Mouse (Mus musculus) megakaryocyte, embryonic 14.5 days (primary cell): ENCODE measurements around the gene Pyroxd1. TPM values are rescaled to one million over a fixed set of nuclear protein-coding genes. Genes with fewer than 3 reads are reported as not detected.

Source experiments
- H3K27me3 ChIP-seq: replicated peaks from 2 replicates; pipeline ENCODE3; 2012; ENCODE audit warnings: inconsistent platforms
- H3K36me3 ChIP-seq: replicated peaks from 2 replicates; pipeline ENCODE3; 2012; ENCODE audit warnings: low read length, inconsistent platforms, mixed read lengths
- H3K4me1 ChIP-seq: 2 replicates; pipeline ENCODE4 v1.6.1; 2012; ENCODE audit warnings: inconsistent platforms
- H3K4me3 ChIP-seq: replicated peaks from 2 replicates; pipeline ENCODE3; 2012; ENCODE audit warnings: moderate library complexity, mild to moderate bottlenecking, inconsistent platforms
- H3K9me3 ChIP-seq: 2 replicates; pipeline ENCODE4 v1.6.1; 2012; ENCODE audit warnings: inconsistent platforms
- FLI1 ChIP-seq: IDR thresholded peaks from 2 replicates; pipeline ENCODE4 v1.6.1; 2012; ENCODE audit warnings: low read length, inconsistent platforms, mixed read lengths
- GATA1 ChIP-seq: IDR thresholded peaks from 3 replicates; pipeline ENCODE4 v1.6.1; 2012; ENCODE audit warnings: mixed read lengths, low read length, inconsistent platforms, borderline replicate concordance
- polyA plus RNA-seq: library from polyadenylated mRNA; stranded (reverse); fragments of >175 nt; gene quantifications from 2 replicates; pipeline ENCODE4 v1.2.3, GENCODE M21; 2012; ENCODE audit warnings: low replicate concordance; ENCODE audit not compliant: insufficient read depth

Pyroxd1 gene
- polyA plus RNA-seq, 1 experiment, result 0.97 TPM

DNA sequence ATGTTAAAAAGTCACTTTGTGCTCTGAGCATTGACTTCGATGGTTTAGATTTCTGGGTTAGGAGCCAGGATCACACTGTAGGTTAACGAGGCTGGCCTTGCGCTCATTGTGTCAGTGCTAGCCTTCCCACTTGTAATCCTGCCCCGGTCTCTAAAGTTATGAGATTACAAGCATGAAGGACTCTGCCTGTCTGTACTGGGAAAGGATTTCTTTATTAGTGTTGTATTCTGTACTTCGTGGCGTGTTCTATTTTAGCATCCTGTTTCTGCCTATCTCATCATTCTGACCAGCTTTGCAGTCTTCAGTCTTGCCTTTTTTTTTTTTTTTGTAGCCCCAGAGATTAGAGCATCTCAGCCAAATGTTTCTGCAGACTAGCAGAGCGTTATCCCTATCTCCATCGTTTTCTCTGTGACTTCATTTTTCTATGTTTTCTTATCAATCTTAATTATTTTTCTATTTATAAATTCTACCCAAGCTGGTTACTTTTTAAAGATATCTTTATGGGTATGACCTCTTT is 42.4 kb downstream of the Pyroxd1 start:
- Histone ChIP-seq H3K36me3 (peaks cover 35% of the 10 kb centered on the region), H3K27me3 (no peaks in the 10 kb centered on the region), H3K9me3 (no peaks in the 10 kb centered on the region), H3K4me3 (peak overlapping the region; percentile 99), H3K4me1 (peaks cover 41% of the 10 kb centered on the region)
- TF ChIP-seq FLI1, result no peak
- no peak for TF ChIP-seq GATA1

DNA sequence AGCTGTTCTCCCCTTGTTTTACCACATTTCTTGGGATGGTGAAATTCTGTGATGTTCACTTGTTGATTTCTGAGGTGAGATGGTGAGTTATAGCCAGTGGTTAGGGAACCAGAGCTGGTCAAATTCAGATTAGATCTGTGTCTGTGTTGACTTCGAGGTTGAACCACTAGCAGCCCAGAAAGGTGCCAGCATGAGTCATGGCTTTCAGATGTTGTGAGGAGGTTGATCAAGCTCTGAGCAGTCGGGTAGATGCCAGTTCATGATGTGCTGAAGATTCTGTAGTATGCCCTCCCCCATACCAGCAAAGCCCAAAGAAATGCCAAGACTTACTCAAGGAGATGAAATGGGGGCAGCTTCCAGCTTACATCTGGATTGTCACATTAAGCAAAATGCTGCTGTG is 43.6 kb downstream of the Pyroxd1 start:
- H3K4me3 ChIP-seq, result peak overlapping the region; percentile 25
- no peaks in the 10 kb centered on the region for H3K27me3 ChIP-seq
- no peaks in the 10 kb centered on the region for H3K9me3 ChIP-seq
- H3K36me3 ChIP-seq, result peaks cover 40% of the 10 kb centered on the region
- no peak for TF ChIP-seq FLI1
- TF ChIP-seq GATA1, result no peak
- H3K4me1 ChIP-seq, result peaks cover 40% of the 10 kb centered on the region

DNA sequence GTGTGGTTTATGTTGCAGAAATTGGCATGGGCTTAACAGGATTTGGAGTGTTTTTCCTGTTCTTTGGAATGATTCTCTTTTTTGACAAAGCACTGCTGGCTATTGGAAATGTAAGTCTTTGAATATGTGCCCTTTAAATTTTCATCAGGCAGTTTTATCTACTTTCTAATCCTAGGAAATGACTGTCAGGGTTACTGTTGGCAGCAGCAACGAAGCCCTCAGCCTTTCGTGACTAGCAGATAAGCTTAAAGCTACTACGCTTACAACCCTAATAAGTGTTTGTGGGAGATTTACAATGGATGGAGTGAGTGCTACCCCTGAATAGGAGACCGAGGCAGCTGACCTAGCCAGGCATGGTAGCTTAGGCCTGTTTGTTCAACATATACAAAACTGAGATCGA is 46.9 kb downstream of the Pyroxd1 start:
- TF ChIP-seq GATA1 (no peak), FLI1 (no peak)
- Histone ChIP-seq H3K36me3 (peaks cover 61% of the 10 kb centered on the region), H3K4me1 (peaks cover 47% of the 10 kb centered on the region), H3K9me3 (no peaks in the 10 kb centered on the region), H3K27me3 (no peaks in the 10 kb centered on the region), H3K4me3 (no peak overlapping the region)

DNA sequence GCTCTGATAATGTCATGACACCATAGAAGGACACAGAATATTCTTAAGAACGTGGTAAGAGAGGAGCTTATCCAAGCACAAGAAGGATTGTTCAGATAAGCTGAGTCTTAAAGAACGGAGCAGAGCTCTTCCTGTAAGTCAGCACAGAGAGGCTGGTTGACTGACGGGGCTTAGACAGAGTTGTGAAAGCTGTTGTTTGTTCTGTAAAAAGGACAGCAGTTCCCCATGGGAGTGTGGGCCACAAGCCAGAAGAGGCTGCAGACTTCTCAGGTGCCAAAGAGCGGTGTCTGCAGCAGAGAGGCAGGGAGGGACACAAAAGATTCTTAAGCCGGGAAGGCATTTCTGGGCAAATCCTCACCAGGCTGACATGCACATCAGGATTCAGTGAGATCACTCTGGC is 49.2 kb downstream of the Pyroxd1 start:
- H3K36me3 ChIP-seq, result peaks cover 59% of the 10 kb centered on the region
- H3K4me3 ChIP-seq, result no peak overlapping the region
- no peaks in the 10 kb centered on the region for H3K9me3 ChIP-seq
- TF ChIP-seq GATA1 (no peak), FLI1 (no peak)
- no peaks in the 10 kb centered on the region for H3K27me3 ChIP-seq
- peaks cover 32% of the 10 kb centered on the region for H3K4me1 ChIP-seq

DNA sequence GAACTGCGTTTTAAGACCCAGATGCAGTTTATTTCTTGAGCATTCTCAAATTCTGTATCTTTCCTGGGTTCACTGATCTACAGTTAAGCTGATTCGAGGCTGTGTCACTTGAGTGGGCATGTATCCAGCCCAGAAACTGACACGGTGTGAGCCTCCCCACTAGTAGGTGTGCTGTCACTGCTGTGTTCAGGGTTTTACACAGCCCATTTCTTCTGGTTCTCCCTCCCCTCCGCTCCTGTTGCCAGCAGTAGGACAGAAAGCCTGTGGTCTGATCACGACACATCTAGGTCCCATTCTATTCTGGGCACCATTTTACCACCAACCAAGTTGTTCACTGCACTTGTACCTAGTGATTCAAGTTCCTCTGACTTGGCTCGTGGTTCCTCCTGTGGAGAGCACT is 50.3 kb downstream of the Pyroxd1 start:
- Histone ChIP-seq H3K9me3 (no peaks in the 10 kb centered on the region), H3K36me3 (peaks cover 60% of the 10 kb centered on the region), H3K27me3 (no peaks in the 10 kb centered on the region), H3K4me1 (peaks cover 25% of the 10 kb centered on the region), H3K4me3 (no peak overlapping the region)
- no peak for TF ChIP-seq FLI1
- TF ChIP-seq GATA1, result no peak

DNA sequence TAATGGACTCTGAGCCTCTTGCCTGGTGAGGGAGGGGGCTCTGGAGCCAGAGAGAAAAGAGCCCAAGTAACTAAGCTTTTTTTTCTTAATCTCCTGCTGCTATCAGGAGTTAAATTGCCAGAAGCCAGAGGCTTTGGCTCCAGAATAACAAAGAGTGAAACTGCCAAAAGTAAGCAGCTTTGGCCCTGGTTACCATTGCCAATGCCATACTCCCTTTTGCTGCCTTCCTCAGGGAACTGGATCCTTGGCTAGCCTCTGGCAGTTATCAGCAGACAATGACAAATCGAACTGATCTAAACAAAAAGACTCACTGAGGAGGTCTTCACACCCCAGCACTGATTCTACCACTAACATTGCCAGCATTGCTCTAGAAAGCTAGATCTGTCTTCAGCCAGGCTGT is 65.7 kb downstream of the Pyroxd1 start:
- Histone ChIP-seq H3K36me3 (no peaks in the 10 kb centered on the region), H3K4me3 (no peak overlapping the region), H3K27me3 (peaks cover 47% of the 10 kb centered on the region), H3K9me3 (0 out of 2 replicates have a peak, but pooled peaks cover 2% of the 10 kb centered on the region), H3K4me1 (0 out of 2 replicates have a peak, but pooled peaks cover 4% of the 10 kb centered on the region)
- TF ChIP-seq FLI1 (no peak), GATA1 (no peak)

Other genes starting within 250 kb of the Pyroxd1 start
- gene Slco1a6, start 137.1 kb upstream of the Pyroxd1 start, polyA plus RNA-seq, result not detected in 2 replicates
- not detected in 2 replicates for gene Iapp, start 47.2 kb upstream of the Pyroxd1 start, polyA plus RNA-seq
- gene Slco1a5, start 22.7 kb upstream of the Pyroxd1 start, polyA plus RNA-seq, result not detected in 2 replicates
- 2.8 TPM in 1 of 2 replicates, not detected in the other for gene Recql, start 41.4 kb downstream of the Pyroxd1 start, polyA plus RNA-seq
- 19.9 TPM in 2 replicates for gene Golt1b, start 41.6 kb downstream of the Pyroxd1 start, polyA plus RNA-seq
- 0.48 TPM in 1 of 2 replicates, not detected in the other for gene Spx, start 67.8 kb downstream of the Pyroxd1 start, polyA plus RNA-seq
- not detected in 2 replicates for gene Gys2, start 127.5 kb downstream of the Pyroxd1 start, polyA plus RNA-seq
- gene Ldhb, start 162.3 kb downstream of the Pyroxd1 start, polyA plus RNA-seq, result 0.29 TPM in 1 of 2 replicates, not detected in the other
- gene Kcnj8, start 226.0 kb downstream of the Pyroxd1 start, polyA plus RNA-seq, result not detected in 2 replicates